Mouse (Mus musculus) layer of hippocampus, adult 9-11 months (tissue): ENCODE measurements around the gene 1700007K13Rik.
A peak's percentile ranks its signal among the peaks of the same experiment; 100 is the strongest.

Experiments used
- DNase-seq: peaks from one replicate; pipeline ENCODE4 v3.0.0; 2022

Gene 1700007K13Rik

GRCm38 (mm10) chr2:28414116-28414756 is 51.9 kb downstream of the 1700007K13Rik start:
- DNase-seq, result no peak

- DNase-seq, result peak; percentile 96
Measured at GRCm38 (mm10) chr2:28412936-28413335, 53.2 kb downstream of the 1700007K13Rik start.
